Mouse (Mus musculus): Measurements from ENCODE around the gene Rnf167.

DNA sequence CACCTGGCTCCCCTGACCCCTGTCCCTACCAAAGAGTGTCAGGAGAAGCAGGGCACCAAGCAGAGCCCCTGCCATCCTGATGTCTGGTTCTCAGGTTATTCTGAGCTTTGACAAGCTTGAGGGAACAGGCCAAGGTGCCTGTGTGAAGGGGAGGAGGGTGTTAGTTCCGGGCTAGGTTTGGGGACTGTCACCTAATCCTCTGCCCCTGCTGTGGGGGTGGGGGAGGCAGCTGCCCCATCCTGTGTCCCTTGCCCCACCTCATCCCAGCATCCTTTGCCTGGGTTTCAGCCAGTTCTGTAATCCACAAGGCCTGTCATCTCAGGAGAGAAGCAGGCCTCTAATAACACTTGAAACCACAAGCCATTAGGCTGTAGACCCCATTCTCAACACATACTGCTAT lies 27.9 kb upstream of the Rnf167 start, which contains the start of gene Chrne:
- TF ChIP-seq USF1 (IDR thresholded peaks at IDR 0.05; ENCODE audit: low read depth) = no peak
- no peak for TF ChIP-seq POLR2A (IDR thresholded peaks at IDR 0.05; ENCODE audit: insufficient read length, low read depth)
- TF ChIP-seq TCF12 (IDR thresholded peaks at IDR 0.05; ENCODE audit: insufficient read depth, poor library complexity, severe bottlenecking) = no peak

All from myocyte (in vitro differentiated cells).